Mouse (Mus musculus) 3134 (cell line): ENCODE measurements around the gene Gm21244.
"Not testable (repeated sequence)": the region's sequence is repeated elsewhere in the genome, so short reads cannot be mapped to it uniquely, and the experiment has no call there.

Experiments used
- DNase-seq: peaks from one replicate; pipeline ENCODE4 v3.0.0-alpha.2; 2011; ENCODE audit warnings: low spot score; ENCODE audit not compliant: insufficient read length; ENCODE audit errors: extremely low read depth

Gene Gm21244

GRCm38 (mm10) chrY:7169193-7169592 lies at the start of gene Gm21244:
TSS of gene Gm21244 (minus strand) at chrY:7169293.
- DNase-seq, result not testable (repeated sequence)
